Mouse (Mus musculus): ENCODE results near the gene Dusp1. TPM values are rescaled to one million over a fixed set of nuclear protein-coding genes. Genes with fewer than 3 reads are reported as not detected.

The Dusp1 gene
- 44.2 and 45.8 TPM in 2 replicates for polyA plus RNA-seq (2014; fragmentation: Nextera tagmentation; extraction: Ambion mirVana)

DNA sequence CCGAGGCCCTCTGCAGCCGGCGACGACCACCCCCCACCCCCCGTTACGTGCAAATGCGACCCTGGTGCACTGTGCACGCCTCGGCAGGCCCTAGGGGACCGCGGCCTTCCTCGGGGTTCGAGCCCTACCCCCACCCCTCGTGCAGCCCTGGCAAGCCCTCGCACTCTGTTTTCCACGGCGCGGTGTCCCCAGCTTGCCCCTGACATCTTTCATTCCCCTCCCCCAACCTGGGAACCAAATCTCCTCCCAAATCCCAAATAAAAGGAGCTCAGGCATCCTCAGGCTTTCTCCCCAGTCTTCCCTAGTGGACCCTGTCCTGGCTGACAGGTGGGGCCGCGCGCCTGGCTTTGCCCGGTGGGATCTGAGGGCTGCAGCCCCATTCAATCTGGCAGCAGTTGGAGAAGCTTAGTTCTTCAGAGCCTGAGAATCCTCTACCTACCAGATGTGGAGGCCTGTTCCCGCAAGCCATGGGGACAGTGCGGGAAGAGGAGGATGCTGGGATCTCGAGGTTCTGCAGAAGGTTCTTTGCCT is at the start of gene Dusp1:
Gene Dusp1 (minus strand): TSS at position 478 of the 531 bp plus-strand sequence.
- no peak for DNase-seq

DNA sequence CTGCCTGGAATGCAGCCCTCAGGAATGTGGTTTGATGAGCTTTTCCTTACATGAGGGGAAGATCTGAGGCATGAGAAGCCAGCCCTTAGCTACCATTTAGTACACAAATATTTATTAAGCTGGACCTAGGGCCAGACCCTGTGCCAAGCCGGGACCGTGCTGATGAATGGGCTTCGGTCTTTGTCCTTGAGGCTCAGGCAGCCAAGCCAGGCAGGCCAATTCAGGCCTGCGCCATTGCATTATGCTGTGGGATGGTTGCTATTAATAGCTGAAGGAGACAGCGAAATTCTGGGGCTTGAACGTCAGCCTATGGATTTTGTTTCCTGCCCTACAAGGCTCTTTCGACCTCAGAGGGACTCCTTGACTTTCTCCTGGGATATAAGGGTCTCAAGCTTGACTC is 49.4 kb upstream of the Dusp1 start:
- 87% methylated on average over 7 of the region's 7 CpGs for WGBS
- ATAC-seq (ENCODE audit: low FRiP score, low TSS enrichment) (no peak), DNase-seq (no peak)
- peaks cover 44% of the 10 kb centered on the region for H3K36me3 ChIP-seq (ENCODE audit: control insufficient read depth, insufficient read depth, low read length)
- H3K27ac ChIP-seq (replicated peaks; ENCODE audit: low read depth, low read length), result no peak overlapping the region
- no peaks in the 10 kb centered on the region for H3K9me3 ChIP-seq (ENCODE audit: control insufficient read depth, low read length)
- no peaks in the 10 kb centered on the region for H3K27me3 ChIP-seq (ENCODE audit: control insufficient read depth, insufficient read depth, low read length)
- H3K9ac ChIP-seq (replicated peaks; ENCODE audit: low read length), result no peak overlapping the region
- no peaks in the 10 kb centered on the region for H3K4me1 ChIP-seq (ENCODE audit: control insufficient read depth, insufficient read depth, low read length)
- H3K4me3 ChIP-seq (replicated peaks; ENCODE audit: low read depth, low read length), result no peak overlapping the region
- H3K4me2 ChIP-seq (ENCODE audit: low read length), result no peak overlapping the region

More for the DNA sequence above, at the start of gene Dusp1:
- Histone ChIP-seq H3K4me2 (ENCODE audit: low read length) (peak within 1 kb of the TSS; percentile 93), H3K4me3 (replicated peaks; ENCODE audit: low read depth, low read length) (peak within 1 kb of the TSS; percentile 53), H3K9me3 (ENCODE audit: control insufficient read depth, low read length) (no peaks in the 10 kb centered on the region; the same call in 1 of the 2 replicates), H3K27ac (replicated peaks; ENCODE audit: low read depth, low read length) (peak within 1 kb of the TSS; percentile 79), H3K4me1 (ENCODE audit: control insufficient read depth, insufficient read depth, low read length) (peaks cover 23% of the 10 kb centered on the region), H3K36me3 (ENCODE audit: control insufficient read depth, insufficient read depth, low read length) (peaks cover 22% of the 10 kb centered on the region), H3K27me3 (ENCODE audit: control insufficient read depth, insufficient read depth, low read length) (no peaks in the 10 kb centered on the region), H3K9ac (replicated peaks; ENCODE audit: low read length) (peak within 1 kb of the TSS; percentile 69)
- WGBS, result under 1% methylated on average over 25 of the region's 25 CpGs
- peak; percentile 84 for ATAC-seq (ENCODE audit: low FRiP score, low TSS enrichment)

DNA sequence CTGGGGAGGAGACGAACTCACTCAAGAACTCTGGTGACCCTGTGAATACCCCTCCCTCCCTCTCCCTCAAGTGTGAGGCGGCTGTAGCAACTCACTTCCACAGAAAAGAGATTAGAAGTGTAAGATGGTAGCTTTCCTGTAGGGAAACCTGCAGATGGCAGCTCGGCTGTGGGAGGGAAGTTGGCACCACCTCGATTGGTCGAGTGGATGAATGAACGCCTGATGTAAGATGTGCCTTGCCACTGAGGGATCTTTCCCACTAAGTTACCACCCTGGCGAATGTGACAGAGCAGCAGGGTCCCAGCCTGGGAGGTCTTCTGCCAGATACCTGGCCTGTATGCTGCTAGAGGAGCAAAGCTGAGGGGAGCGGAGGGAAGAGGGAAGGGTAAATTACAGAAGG is 47.9 kb upstream of the Dusp1 start:
- H3K9ac ChIP-seq (replicated peaks; ENCODE audit: low read length), result no peak overlapping the region
- no peak overlapping the region for H3K4me2 ChIP-seq (ENCODE audit: low read length)
- no peaks in the 10 kb centered on the region for H3K4me1 ChIP-seq (ENCODE audit: control insufficient read depth, insufficient read depth, low read length)
- H3K36me3 ChIP-seq (ENCODE audit: control insufficient read depth, insufficient read depth, low read length), result peaks cover 41% of the 10 kb centered on the region
- H3K27ac ChIP-seq (replicated peaks; ENCODE audit: low read depth, low read length), result no peak overlapping the region
- 90% methylated on average over 8 of the region's 8 CpGs for WGBS
- no peak overlapping the region for H3K4me3 ChIP-seq (replicated peaks; ENCODE audit: low read depth, low read length)
- no peaks in the 10 kb centered on the region for H3K9me3 ChIP-seq (ENCODE audit: control insufficient read depth, low read length)
- no peaks in the 10 kb centered on the region for H3K27me3 ChIP-seq (ENCODE audit: control insufficient read depth, insufficient read depth, low read length)
- ATAC-seq (ENCODE audit: low FRiP score, low TSS enrichment) (no peak), DNase-seq (no peak)

DNA sequence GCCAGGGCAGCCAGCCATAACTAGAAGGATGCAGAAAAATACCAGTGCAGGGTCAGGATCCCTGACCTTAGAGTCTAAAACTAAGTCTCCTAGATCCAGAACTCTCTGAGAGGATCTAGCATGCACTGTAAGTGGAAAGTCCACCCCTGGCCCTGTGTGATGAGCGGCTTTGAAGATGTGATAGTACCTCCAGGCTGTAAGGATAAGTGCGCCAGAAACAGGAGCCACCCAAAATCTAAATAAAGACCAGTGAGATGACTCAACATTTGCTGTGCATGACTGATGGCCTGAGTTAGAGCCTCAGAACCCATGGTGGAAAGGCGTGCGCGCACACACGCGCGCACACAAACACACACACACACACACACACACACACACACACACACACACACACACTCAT is 46.9 kb upstream of the Dusp1 start:
- no peaks in the 10 kb centered on the region for H3K9me3 ChIP-seq (ENCODE audit: control insufficient read depth, low read length)
- H3K27me3 ChIP-seq (ENCODE audit: control insufficient read depth, insufficient read depth, low read length), result no peaks in the 10 kb centered on the region
- H3K27ac ChIP-seq (replicated peaks; ENCODE audit: low read depth, low read length), result no peak overlapping the region
- ATAC-seq (ENCODE audit: low FRiP score, low TSS enrichment) (no peak), DNase-seq (no peak)
- WGBS, result 96% methylated on average over 8 of the region's 8 CpGs
- H3K9ac ChIP-seq (replicated peaks; ENCODE audit: low read length), result no peak overlapping the region
- peaks cover 31% of the 10 kb centered on the region for H3K36me3 ChIP-seq (ENCODE audit: control insufficient read depth, insufficient read depth, low read length)
- H3K4me2 ChIP-seq (ENCODE audit: low read length), result no peak overlapping the region
- no peak overlapping the region for H3K4me3 ChIP-seq (replicated peaks; ENCODE audit: low read depth, low read length)
- no peaks in the 10 kb centered on the region for H3K4me1 ChIP-seq (ENCODE audit: control insufficient read depth, insufficient read depth, low read length)

DNA sequence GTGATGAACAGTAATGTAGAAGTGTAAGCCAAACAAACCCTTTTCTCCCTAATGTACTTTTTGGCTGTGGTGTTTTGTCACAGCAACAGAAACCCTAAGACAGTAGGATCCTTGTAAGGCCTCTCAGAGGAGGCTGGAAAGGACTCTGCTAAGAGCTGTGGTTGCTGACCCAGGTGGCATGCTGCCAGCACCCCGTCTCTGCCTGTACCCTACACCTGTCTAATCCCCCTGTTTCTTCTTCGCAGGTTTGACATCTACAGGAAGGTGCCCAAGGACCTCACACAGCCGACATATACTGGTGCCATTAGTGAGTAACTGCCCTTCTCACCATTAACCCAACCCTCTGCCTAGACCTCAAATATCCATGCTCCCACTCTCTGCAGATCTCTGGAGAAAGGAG is 46.4 kb upstream of the Dusp1 start:
- Histone ChIP-seq H3K4me2 (ENCODE audit: low read length) (no peak overlapping the region), H3K9ac (replicated peaks; ENCODE audit: low read length) (no peak overlapping the region), H3K4me1 (ENCODE audit: control insufficient read depth, insufficient read depth, low read length) (no peaks in the 10 kb centered on the region), H3K9me3 (ENCODE audit: control insufficient read depth, low read length) (no peaks in the 10 kb centered on the region), H3K27me3 (ENCODE audit: control insufficient read depth, insufficient read depth, low read length) (no peaks in the 10 kb centered on the region), H3K36me3 (ENCODE audit: control insufficient read depth, insufficient read depth, low read length) (peaks cover 29% of the 10 kb centered on the region), H3K4me3 (replicated peaks; ENCODE audit: low read depth, low read length) (no peak overlapping the region), H3K27ac (replicated peaks; ENCODE audit: low read depth, low read length) (no peak overlapping the region)
- DNase-seq (no peak), ATAC-seq (ENCODE audit: low FRiP score, low TSS enrichment) (no peak)
- 96% methylated on average over 3 of the region's 3 CpGs for WGBS

DNA sequence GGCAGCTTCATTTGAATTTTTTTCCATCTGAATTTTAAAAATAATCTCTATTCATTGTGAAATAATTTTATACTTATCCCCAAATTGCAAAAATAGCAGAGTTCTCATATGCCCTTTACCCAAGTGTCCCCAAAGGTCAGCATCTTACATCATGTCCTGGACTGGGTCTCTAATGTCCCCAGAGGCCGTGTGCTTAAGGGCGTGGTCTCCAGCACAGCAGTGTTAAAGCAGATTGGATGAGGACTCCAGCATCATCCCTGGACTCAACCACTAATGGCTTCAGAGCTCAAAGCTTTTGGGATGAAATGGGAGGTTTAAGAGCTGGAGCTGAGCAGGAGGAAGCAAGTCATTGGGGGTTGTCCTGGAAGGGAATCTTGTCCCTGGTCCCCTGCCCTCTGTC is 44.6 kb upstream of the Dusp1 start:
- 89% methylated on average over 2 of the region's 2 CpGs for WGBS
- H3K27me3 ChIP-seq (ENCODE audit: control insufficient read depth, insufficient read depth, low read length), result no peaks in the 10 kb centered on the region
- H3K4me3 ChIP-seq (replicated peaks; ENCODE audit: low read depth, low read length), result no peak overlapping the region
- H3K4me1 ChIP-seq (ENCODE audit: control insufficient read depth, insufficient read depth, low read length), result peaks cover 9% of the 10 kb centered on the region
- no peak overlapping the region for H3K27ac ChIP-seq (replicated peaks; ENCODE audit: low read depth, low read length)
- ATAC-seq (ENCODE audit: low FRiP score, low TSS enrichment) (no peak), DNase-seq (no peak)
- H3K36me3 ChIP-seq (ENCODE audit: control insufficient read depth, insufficient read depth, low read length), result peaks cover 25% of the 10 kb centered on the region
- H3K9ac ChIP-seq (replicated peaks; ENCODE audit: low read length), result no peak overlapping the region
- no peak overlapping the region for H3K4me2 ChIP-seq (ENCODE audit: low read length)
- no peaks in the 10 kb centered on the region for H3K9me3 ChIP-seq (ENCODE audit: control insufficient read depth, low read length)

DNA sequence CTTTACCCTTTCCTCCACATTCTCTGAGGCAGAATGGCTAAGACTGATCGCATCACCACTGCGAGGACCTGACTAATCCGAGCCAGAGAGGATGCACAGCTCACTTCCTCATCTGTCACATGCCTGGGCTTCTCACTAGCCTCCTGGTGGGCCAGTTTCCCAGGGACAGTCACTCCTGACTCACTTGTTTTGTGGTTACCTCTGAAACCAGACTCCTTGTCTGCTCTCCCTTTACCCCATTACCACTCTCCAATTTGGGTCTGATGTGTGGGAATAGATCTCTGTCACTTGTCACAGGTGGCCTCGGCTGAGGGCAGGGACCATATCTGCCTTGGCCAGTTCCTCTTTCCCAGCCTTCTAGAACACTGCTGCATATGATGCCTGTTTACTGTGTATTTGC is 43.7 kb upstream of the Dusp1 start:
- peaks cover 9% of the 10 kb centered on the region for H3K4me1 ChIP-seq (ENCODE audit: control insufficient read depth, insufficient read depth, low read length)
- H3K36me3 ChIP-seq (ENCODE audit: control insufficient read depth, insufficient read depth, low read length), result peaks cover 25% of the 10 kb centered on the region
- H3K27ac ChIP-seq (replicated peaks; ENCODE audit: low read depth, low read length), result no peak overlapping the region
- no peak overlapping the region for H3K9ac ChIP-seq (replicated peaks; ENCODE audit: low read length)
- no peak for DNase-seq
- no peak for ATAC-seq (ENCODE audit: low FRiP score, low TSS enrichment)
- no peak overlapping the region for H3K4me3 ChIP-seq (replicated peaks; ENCODE audit: low read depth, low read length)
- 85% methylated on average over 4 of the region's 4 CpGs for WGBS
- H3K4me2 ChIP-seq (ENCODE audit: low read length), result no peak overlapping the region
- no peaks in the 10 kb centered on the region for H3K27me3 ChIP-seq (ENCODE audit: control insufficient read depth, insufficient read depth, low read length)
- no peaks in the 10 kb centered on the region for H3K9me3 ChIP-seq (ENCODE audit: control insufficient read depth, low read length)

DNA sequence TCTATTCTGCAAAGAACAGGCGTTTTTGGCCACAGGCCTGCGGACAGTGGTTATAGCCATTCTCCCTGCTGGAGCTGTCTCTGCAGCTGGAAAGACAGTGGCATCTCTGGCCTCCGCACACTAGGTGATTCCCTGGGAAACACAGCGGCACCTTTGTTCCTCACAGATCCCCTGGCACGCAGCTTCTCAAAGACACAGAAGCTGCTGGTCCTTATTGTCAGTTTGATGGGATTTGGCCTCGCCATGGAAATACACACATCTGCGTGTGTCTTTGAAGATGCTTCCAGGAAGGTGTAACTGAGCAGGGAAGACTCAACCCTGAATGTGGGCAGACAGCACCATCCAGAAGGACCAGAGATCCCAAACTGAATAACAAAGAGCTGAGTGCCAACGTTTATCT is 41.4 kb upstream of the Dusp1 start:
- ATAC-seq (ENCODE audit: low FRiP score, low TSS enrichment) (no peak), DNase-seq (no peak)
- peaks cover 9% of the 10 kb centered on the region for H3K4me1 ChIP-seq (ENCODE audit: control insufficient read depth, insufficient read depth, low read length)
- no peak overlapping the region for H3K4me3 ChIP-seq (replicated peaks; ENCODE audit: low read depth, low read length)
- H3K27ac ChIP-seq (replicated peaks; ENCODE audit: low read depth, low read length), result peak overlapping the region; percentile 28; the same call in 1 of the 2 replicates
- no peak overlapping the region for H3K9ac ChIP-seq (replicated peaks; ENCODE audit: low read length)
- H3K9me3 ChIP-seq (ENCODE audit: control insufficient read depth, low read length), result no peaks in the 10 kb centered on the region
- H3K36me3 ChIP-seq (ENCODE audit: control insufficient read depth, insufficient read depth, low read length), result peaks cover 3% of the 10 kb centered on the region; the same call in 1 of the 2 replicates
- H3K4me2 ChIP-seq (ENCODE audit: low read length), result no peak overlapping the region
- 78% methylated on average over 8 of the region's 8 CpGs for WGBS
- H3K27me3 ChIP-seq (ENCODE audit: control insufficient read depth, insufficient read depth, low read length), result no peaks in the 10 kb centered on the region

DNA sequence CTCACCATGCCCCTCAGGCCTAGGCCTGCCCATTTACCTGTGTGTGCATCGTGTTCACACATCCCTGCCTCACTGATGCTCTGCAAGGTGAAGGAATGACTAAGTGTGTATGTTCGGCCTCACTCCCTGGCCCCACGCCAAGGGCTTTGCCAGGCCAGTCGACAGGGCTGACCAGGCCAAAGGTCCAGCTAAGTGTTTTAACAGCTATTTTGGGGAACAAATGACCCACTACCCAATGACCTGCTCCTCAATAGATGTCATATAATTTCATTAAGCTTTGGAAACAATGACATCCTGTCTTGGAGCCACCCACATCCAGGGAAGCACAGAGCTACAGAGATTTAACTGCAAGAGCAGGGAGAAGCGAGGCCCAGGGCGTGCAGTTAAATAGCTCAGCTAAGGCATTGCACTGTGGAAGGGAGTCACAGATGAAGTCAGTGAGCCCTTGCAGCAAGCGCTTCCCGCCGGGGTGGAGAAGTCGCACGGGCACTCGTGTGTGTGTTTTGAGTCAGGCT is 40.5 kb upstream of the Dusp1 start:
- Histone ChIP-seq H3K27ac (replicated peaks; ENCODE audit: low read depth, low read length) (peak overlapping the region; percentile 28), H3K9me3 (ENCODE audit: control insufficient read depth, low read length) (no peaks in the 10 kb centered on the region), H3K4me1 (ENCODE audit: control insufficient read depth, insufficient read depth, low read length) (peaks cover 9% of the 10 kb centered on the region), H3K4me2 (ENCODE audit: low read length) (no peak overlapping the region), H3K27me3 (ENCODE audit: control insufficient read depth, insufficient read depth, low read length) (no peaks in the 10 kb centered on the region), H3K9ac (replicated peaks; ENCODE audit: low read length) (peak overlapping the region; percentile 14), H3K4me3 (replicated peaks; ENCODE audit: low read depth, low read length) (no peak overlapping the region), H3K36me3 (ENCODE audit: control insufficient read depth, insufficient read depth, low read length) (peaks cover 3% of the 10 kb centered on the region; the same call in 1 of the 2 replicates)
- DNase-seq (peak; percentile 37), ATAC-seq (ENCODE audit: low FRiP score, low TSS enrichment) (no peak)
- 74% methylated on average over 12 of the region's 12 CpGs for WGBS

Measured in midbrain, embryonic 14.5 days (tissue).